Mouse (Mus musculus) bone marrow, adult 2 months (tissue): ENCODE results near the gene Gpt2.

Experiments used
- CTCF ChIP-seq: fragments of 200-500 bp; IDR thresholded peaks from 2 replicates; pipeline ENCODE4 v1.5.1; 2011; ENCODE audit warnings: low read length, control low read depth; ENCODE audit not compliant: control insufficient read depth, insufficient read depth
- POLR2A ChIP-seq: fragments of 200-500 bp; IDR thresholded peaks from 2 replicates; pipeline ENCODE4 v1.6.1; 2011; ENCODE audit warnings: low read depth, mild to moderate bottlenecking, control low read depth, low read length, borderline replicate concordance; ENCODE audit not compliant: control insufficient read depth

GRCm38 (mm10) chr8:85515391-85515790 lies 23.0 kb downstream of the Gpt2 start:
- no peak for TF ChIP-seq POLR2A
- no peak for TF ChIP-seq CTCF
